Mouse (Mus musculus) liver, embryonic 14.5 days (tissue): ENCODE measurements around the gene Proser1. TPM values are rescaled to one million over a fixed set of nuclear protein-coding genes. Genes with fewer than 3 reads are reported as not detected.

Experiments
- ATAC-seq: fragments of 200-750 bp; cut with Nextera tagmentation; 2 replicates; pipeline ENCODE4 v1.8.0; 2017; ENCODE audit warnings: moderate number of reproducible peaks, mild to moderate bottlenecking, moderate library complexity; ENCODE audit not compliant: insufficient read depth
- DNase-seq, 3 experiments: peaks; one replicate each; pipeline ENCODE4 v3.0.0-alpha.2; 2012 to 2013; ENCODE audit warnings: low read depth in 3 of 3, low spot score in 3 of 3
- H3K27ac ChIP-seq: fragments of 300-500 bp; sonication (generic); 2 replicates; pipeline ENCODE4 v1.5.1; 2014; ENCODE audit warnings: moderate library complexity, mild to moderate bottlenecking, control low read depth, inconsistent platforms
- H3K27me3 ChIP-seq: fragments of 300-500 bp; sonication (generic); 2 replicates; pipeline ENCODE4 v1.6.1; 2014; ENCODE audit warnings: mild to moderate bottlenecking, low read length, moderate library complexity; ENCODE audit not compliant: control insufficient read depth, insufficient read depth
- H3K36me3 ChIP-seq: fragments of 300-500 bp; sonication (generic); replicated peaks from 2 replicates; pipeline ENCODE4 v1.6.1; 2014; ENCODE audit warnings: low read depth; ENCODE audit not compliant: control insufficient read depth, insufficient read depth
- H3K4me1 ChIP-seq, 2 experiments: fragments of 200-500 bp in 1 of 2; fragments of 300-500 bp in 1 of 2; sonication (generic) in 1 of 2; replicated peaks; 2 replicates each; pipeline ENCODE4 v1.6.1; 2012 to 2014; ENCODE audit warnings: antibody characterized with exemption in 1 of 2, inconsistent platforms in 1 of 2, low read length in 1 of 2; ENCODE audit not compliant: control insufficient read depth in 2 of 2, insufficient read depth in 2 of 2
- H3K4me2 ChIP-seq: fragments of 300-500 bp; sonication (generic); 2 replicates; pipeline ENCODE4 v1.6.1; 2014; ENCODE audit warnings: low read depth, mild to moderate bottlenecking, control low read depth, moderate library complexity
- H3K4me3 ChIP-seq, 2 experiments: fragments of 200-500 bp in 1 of 2; fragments of 300-500 bp in 1 of 2; sonication (generic) in 1 of 2; 2 replicates each; pipeline ENCODE4 v1.5.1; 2012 to 2014; ENCODE audit warnings: low read depth in 2 of 2, low read length in 2 of 2, mild to moderate bottlenecking in 2 of 2, control low read depth in 1 of 2, inconsistent platforms in 1 of 2, moderate library complexity in 1 of 2; ENCODE audit not compliant: insufficient read depth in 1 of 2
- H3K9ac ChIP-seq: fragments of 300-500 bp; sonication (generic); replicated peaks from 2 replicates; pipeline ENCODE4 v1.6.1; 2014; ENCODE audit warnings: mild to moderate bottlenecking, control low read depth, moderate library complexity
- H3K9me3 ChIP-seq: fragments of 300-500 bp; sonication (generic); 2 replicates; pipeline ENCODE4 v1.6.1; 2016; ENCODE audit warnings: low read length, mixed read lengths; ENCODE audit not compliant: control insufficient read depth
- CTCF ChIP-seq: IDR thresholded peaks from 2 replicates; pipeline ENCODE4 v1.5.1; 2016; ENCODE audit warnings: antibody characterized with exemption, low read depth, control low read depth
- EP300 ChIP-seq: IDR thresholded peaks from 2 replicates; pipeline ENCODE4 v1.6.1; 2016; ENCODE audit warnings: antibody characterized with exemption, low read depth
- WGBS: fragments of 180-500 bp; shearing (Covaris S2); extraction: QIAGEN DNeasy Blood & Tissue Kit; methylation state at CpG from one replicate; pipeline ENCODE4 v1.1.7; 2014; ENCODE audit not compliant: insufficient replicate concordance; 5-methylcytosine and 5-hydroxymethylcytosine counted together
- polyA plus RNA-seq, 2 experiments: library from polyadenylated mRNA; depleted of rRNA in 1 of 2; stranded (reverse) in 1 of 2; unstranded in 1 of 2; fragments of >200 nt; fragmentation: Nextera tagmentation in 1 of 2; extraction: Ambion mirVana in 1 of 2; gene quantifications; 2 replicates each; pipeline versions ENCODE4 v1.2.1 to v1.2.3; 2012 to 2014

The Proser1 gene
- polyA plus RNA-seq, 2 experiments, result 2.5 to 3.3 TPM

GRCm38 (mm10) chr3:53463765-53464114 is 274 bp downstream of the Proser1 start:
- Histone ChIP-seq H3K4me3 (peak overlapping the region; percentile 88 to 93), H3K36me3 (no peaks in the 10 kb centered on the region), H3K4me2 (peak overlapping the region; percentile 67), H3K4me1 (peaks cover 8 to 9% of the 10 kb centered on the region in 2 experiments; a peak in 3 of 4 replicates), H3K27ac (peak overlapping the region; percentile 21), H3K9ac (peak overlapping the region; percentile 83), H3K27me3 (no peaks in the 10 kb centered on the region), H3K9me3 (no peaks in the 10 kb centered on the region)
- ATAC-seq (peak; percentile 44; the same call in 1 of the 2 replicates), DNase-seq (no peak)
- TF ChIP-seq EP300 (no peak), CTCF (no peak)
- WGBS, result under 1% methylated on average over 35 of the region's 35 CpGs

- Histone ChIP-seq H3K9me3 (no peaks in the 10 kb centered on the region), H3K36me3 (no peaks in the 10 kb centered on the region), H3K27ac (peak overlapping the region; percentile 21), H3K4me3 (peak overlapping the region; percentile 88 to 93), H3K4me2 (peak overlapping the region; percentile 67), H3K27me3 (no peaks in the 10 kb centered on the region), H3K4me1 (peaks cover 8 to 10% of the 10 kb centered on the region in 2 experiments; a peak in 3 of 4 replicates), H3K9ac (peak overlapping the region; percentile 83)
- TF ChIP-seq CTCF (no peak), EP300 (no peak)
- no peak for ATAC-seq
- WGBS, result under 1% methylated on average over 20 of the region's 20 CpGs
- DNase-seq, result peak in 1 of 3 experiments; percentile 35
These were observed 756 bp downstream of the Proser1 start for GRCm38 (mm10) chr3:53464146-53464698.

- DNase-seq (no peak), ATAC-seq (no peak)
- Histone ChIP-seq H3K9me3 (no peaks in the 10 kb centered on the region), H3K4me2 (peak overlapping the region; percentile 67), H3K36me3 (no peaks in the 10 kb centered on the region), H3K9ac (peak overlapping the region; percentile 52), H3K27me3 (no peaks in the 10 kb centered on the region), H3K27ac (no peak overlapping the region), H3K4me1 (peaks cover 8 to 12% of the 10 kb centered on the region in 2 experiments; a peak in 3 of 4 replicates), H3K4me3 (peak overlapping the region; percentile 88 to 93)
- WGBS, result 12% methylated on average over 6 of the region's 6 CpGs
- TF ChIP-seq CTCF (no peak), EP300 (no peak)
These were observed 1.9 kb downstream of the Proser1 start for GRCm38 (mm10) chr3:53465330-53465729.

- 53% methylated on average over 9 of the region's 9 CpGs for WGBS
- Histone ChIP-seq H3K9ac (no peak overlapping the region), H3K36me3 (peaks cover 3% of the 10 kb centered on the region), H3K4me2 (peak overlapping the region; percentile 67), H3K27me3 (no peaks in the 10 kb centered on the region), H3K27ac (no peak overlapping the region), H3K4me1 (peaks cover 8 to 10% of the 10 kb centered on the region in 2 experiments; a peak in 3 of 4 replicates), H3K4me3 (no peak overlapping the region), H3K9me3 (no peaks in the 10 kb centered on the region)
- TF ChIP-seq EP300, result no peak
- no peak for TF ChIP-seq CTCF
- no peak for DNase-seq
- ATAC-seq, result no peak
These were observed 3.0 kb downstream of the Proser1 start for GRCm38 (mm10) chr3:53466481-53466880.

- no peaks in the 10 kb centered on the region for H3K27me3 ChIP-seq
- no peaks in the 10 kb centered on the region for H3K9me3 ChIP-seq
- 66% methylated on average over 5 of the region's 5 CpGs for WGBS
- H3K4me1 ChIP-seq, result peaks cover 6 to 10% of the 10 kb centered on the region in 2 experiments; a peak in 3 of 4 replicates
- H3K4me2 ChIP-seq, result no peak overlapping the region
- TF ChIP-seq EP300, result no peak
- TF ChIP-seq CTCF, result no peak
- ATAC-seq, result no peak
- no peak for DNase-seq
- H3K27ac ChIP-seq, result no peak overlapping the region
- no peak overlapping the region for H3K9ac ChIP-seq
- peaks cover 8% of the 10 kb centered on the region for H3K36me3 ChIP-seq
- H3K4me3 ChIP-seq, result no peak overlapping the region
These were observed 3.9 kb downstream of the Proser1 start for GRCm38 (mm10) chr3:53467356-53467755.
